Mouse (Mus musculus) lung, embryonic 16.5 days (tissue): Measurements from ENCODE around the gene Nr0b2. TPM values are rescaled to one million over a fixed set of nuclear protein-coding genes. Genes with fewer than 3 reads are reported as not detected.

Experiments used
- ATAC-seq: fragments of 200-750 bp; cut with Nextera tagmentation; 2 replicates; pipeline ENCODE4 v1.8.0; 2017; ENCODE audit warnings: low read depth, mild to moderate bottlenecking, moderate library complexity
- H3K27ac ChIP-seq: fragments of 300-500 bp; sonication (generic); 2 replicates; pipeline ENCODE4 v1.5.1; 2014; ENCODE audit warnings: mild to moderate bottlenecking, control low read depth, low read length
- H3K27me3 ChIP-seq: fragments of 300-500 bp; sonication (generic); 2 replicates; pipeline ENCODE4 v1.6.1; 2014; ENCODE audit warnings: low read depth, low read length, mixed read lengths; ENCODE audit not compliant: control insufficient read depth, insufficient read depth
- H3K36me3 ChIP-seq: fragments of 300-500 bp; sonication (generic); 2 replicates; pipeline ENCODE4 v1.6.1; 2014; ENCODE audit warnings: low read length; ENCODE audit not compliant: control insufficient read depth, insufficient read depth
- H3K4me1 ChIP-seq: fragments of 300-500 bp; sonication (generic); replicated peaks from 2 replicates; pipeline ENCODE4 v1.6.1; 2014; ENCODE audit warnings: low read length, mixed read lengths; ENCODE audit not compliant: control insufficient read depth, insufficient read depth
- H3K4me2 ChIP-seq: fragments of 300-500 bp; sonication (generic); 2 replicates; pipeline ENCODE4 v1.6.1; 2014; ENCODE audit warnings: low read depth, low read length, control low read depth
- H3K4me3 ChIP-seq: fragments of 300-500 bp; sonication (generic); 2 replicates; pipeline ENCODE4 v1.5.1; 2014; ENCODE audit warnings: mild to moderate bottlenecking, low read length, control low read depth
- H3K9ac ChIP-seq: fragments of 300-500 bp; sonication (generic); 2 replicates; pipeline ENCODE4 v1.6.1; 2014; ENCODE audit warnings: low read length, control low read depth
- H3K9me3 ChIP-seq: fragments of 300-500 bp; sonication (generic); 2 replicates; pipeline ENCODE4 v1.6.1; 2016; ENCODE audit warnings: low read length; ENCODE audit not compliant: control insufficient read depth
- WGBS: fragments of 180-500 bp; shearing (Covaris S2); extraction: QIAGEN DNeasy Blood & Tissue Kit; methylation state at CpG from one replicate; pipeline ENCODE4 v1.1.7; 2014; 5-methylcytosine and 5-hydroxymethylcytosine counted together
- polyA plus RNA-seq: library from polyadenylated mRNA; unstranded; fragments of >200 nt; fragmentation: Nextera tagmentation; extraction: Ambion mirVana; gene quantifications from 2 replicates; pipeline ENCODE4 v1.2.1, GENCODE M21; 2015

The Nr0b2 gene
- polyA plus RNA-seq, 1 experiment from 2014 or later = 0.62 TPM

DNA sequence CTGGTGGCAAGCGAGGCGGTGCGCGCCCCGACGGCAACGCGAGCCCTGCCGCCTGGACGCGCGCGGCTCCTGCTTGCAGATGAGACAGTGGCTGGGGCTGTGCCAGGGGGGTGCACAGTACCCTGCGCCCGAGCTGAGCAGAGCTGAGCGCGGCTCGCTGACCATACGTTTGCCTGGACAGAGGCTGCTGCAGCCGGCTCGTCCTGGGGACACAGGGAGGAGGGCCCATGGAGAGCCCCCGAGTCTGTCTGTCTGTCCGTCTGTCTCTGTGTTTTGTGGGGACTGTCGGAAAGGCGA, 33.9 kb upstream of the Nr0b2 start:
- peak overlapping the region; percentile 73 for H3K9ac ChIP-seq
- H3K36me3 ChIP-seq = no peaks in the 10 kb centered on the region
- H3K4me2 ChIP-seq = peak overlapping the region; percentile 51
- H3K9me3 ChIP-seq = no peaks in the 10 kb centered on the region
- 0 out of 2 replicates have a peak overlapping the region, but pooled peaks have one; percentile 54 for H3K27ac ChIP-seq
- peak overlapping the region; percentile 63 for H3K4me3 ChIP-seq
- 3% methylated on average over 22 of the region's 25 CpGs for WGBS
- peaks cover 5% of the 10 kb centered on the region for H3K4me1 ChIP-seq
- ATAC-seq = peak; percentile 73
- H3K27me3 ChIP-seq = peaks cover 22% of the 10 kb centered on the region

DNA sequence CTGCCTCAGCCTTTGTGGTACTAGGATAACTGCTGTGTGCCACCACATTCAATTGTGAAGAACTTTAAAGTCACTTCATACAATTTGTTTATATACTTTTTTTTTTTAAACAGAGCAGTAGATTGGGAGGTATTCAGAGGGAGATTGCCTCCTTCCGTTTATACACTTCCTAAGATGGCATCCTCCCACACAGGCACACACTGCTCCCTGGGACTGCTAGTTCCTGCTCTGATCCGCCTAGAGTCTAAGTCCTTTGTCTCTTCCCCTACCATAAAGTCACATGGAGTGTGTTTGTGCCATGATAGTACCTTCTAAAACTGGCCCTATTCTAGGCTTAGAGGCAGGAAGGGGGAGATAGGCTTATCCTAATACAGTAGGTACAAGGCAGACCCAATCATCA, 31.7 kb upstream of the Nr0b2 start:
- ATAC-seq = no peak
- peaks cover 22% of the 10 kb centered on the region for H3K27me3 ChIP-seq
- H3K9ac ChIP-seq = no peak overlapping the region
- H3K4me1 ChIP-seq = peaks cover 5% of the 10 kb centered on the region
- H3K27ac ChIP-seq = no peak overlapping the region
- WGBS = 58% methylated on average over 2 of the region's 2 CpGs
- no peak overlapping the region for H3K4me3 ChIP-seq
- H3K4me2 ChIP-seq = no peak overlapping the region
- H3K9me3 ChIP-seq = no peaks in the 10 kb centered on the region
- H3K36me3 ChIP-seq = no peaks in the 10 kb centered on the region

DNA sequence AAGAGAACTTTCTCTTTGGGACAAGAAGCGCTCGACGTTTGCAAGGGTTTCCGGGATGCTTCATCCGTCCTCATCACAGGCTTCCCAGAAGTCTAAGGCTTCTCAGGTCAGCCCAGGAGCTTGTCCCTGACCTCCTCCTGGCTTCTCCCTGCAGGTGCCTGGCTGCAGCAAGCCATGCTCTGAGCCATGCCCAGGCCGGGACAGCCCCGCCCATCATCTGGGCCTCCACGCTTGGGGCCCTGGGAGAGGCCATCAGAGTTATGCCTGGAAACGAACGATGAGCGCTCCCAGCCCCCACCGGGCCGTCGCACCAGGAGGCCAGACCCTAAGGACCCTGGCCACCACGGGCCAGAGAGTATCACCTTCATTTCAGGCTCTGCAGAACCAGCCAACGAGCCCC, 25.4 kb upstream of the Nr0b2 start:
- H3K27ac ChIP-seq = no peak overlapping the region
- peaks cover 30% of the 10 kb centered on the region for H3K36me3 ChIP-seq
- no peaks in the 10 kb centered on the region for H3K9me3 ChIP-seq
- no peak for ATAC-seq
- no peaks in the 10 kb centered on the region for H3K27me3 ChIP-seq
- no peaks in the 10 kb centered on the region for H3K4me1 ChIP-seq
- no peak overlapping the region for H3K9ac ChIP-seq
- no peak overlapping the region for H3K4me3 ChIP-seq
- no peak overlapping the region for H3K4me2 ChIP-seq
- WGBS = 56% methylated on average over 16 of the region's 16 CpGs

DNA sequence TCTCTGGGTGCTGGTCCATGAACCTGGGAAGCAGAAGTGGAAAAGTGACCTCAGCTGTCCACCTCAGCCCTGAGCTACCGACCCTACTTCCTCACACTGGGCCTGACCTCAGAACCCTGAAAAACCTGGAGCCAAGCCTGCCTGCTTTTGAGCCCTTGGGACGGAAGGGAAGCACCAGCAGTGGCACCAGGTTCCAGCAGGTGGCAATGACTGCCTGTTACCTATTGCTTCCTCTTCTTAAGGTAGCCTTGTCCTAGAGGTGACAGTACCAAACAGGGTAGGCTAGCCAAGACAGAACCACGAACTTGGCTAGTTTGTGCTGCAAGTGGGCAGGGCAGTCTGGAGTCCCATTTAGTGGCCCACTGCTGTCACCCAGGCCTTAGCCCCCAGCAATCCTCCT, 20.4 kb upstream of the Nr0b2 start:
- no peak overlapping the region for H3K27ac ChIP-seq
- no peak overlapping the region for H3K9ac ChIP-seq
- no peaks in the 10 kb centered on the region for H3K4me1 ChIP-seq
- no peak for ATAC-seq
- H3K4me2 ChIP-seq = no peak overlapping the region
- WGBS = 83% methylated on average over 3 of the region's 3 CpGs
- H3K4me3 ChIP-seq = no peak overlapping the region
- no peaks in the 10 kb centered on the region for H3K27me3 ChIP-seq
- H3K36me3 ChIP-seq = peaks cover 51% of the 10 kb centered on the region
- H3K9me3 ChIP-seq = no peaks in the 10 kb centered on the region

DNA sequence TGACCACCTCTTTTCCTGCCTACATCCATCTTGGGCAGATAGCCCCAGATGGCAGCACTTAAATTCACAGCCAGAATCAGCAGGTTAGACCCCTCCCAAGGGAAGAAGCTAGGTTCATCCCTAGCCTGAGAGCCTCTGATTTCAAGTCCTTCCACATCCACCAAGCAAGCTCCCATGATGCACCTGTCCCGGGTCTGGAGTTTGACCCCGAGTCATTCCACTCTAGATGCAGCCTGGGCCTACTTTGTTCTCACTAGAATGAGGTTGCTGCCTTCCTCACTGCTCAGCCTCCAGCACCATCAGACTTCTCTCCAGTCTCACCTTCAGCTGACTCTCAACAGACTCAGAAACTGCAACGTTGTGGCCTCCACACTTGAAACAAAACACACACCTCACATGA, 17.1 kb upstream of the Nr0b2 start:
- Histone ChIP-seq H3K4me2 (no peak overlapping the region), H3K27me3 (no peaks in the 10 kb centered on the region), H3K36me3 (peaks cover 45% of the 10 kb centered on the region), H3K9me3 (no peaks in the 10 kb centered on the region), H3K4me1 (no peaks in the 10 kb centered on the region), H3K27ac (no peak overlapping the region), H3K9ac (no peak overlapping the region), H3K4me3 (no peak overlapping the region)
- 79% methylated on average over 3 of the region's 3 CpGs for WGBS
- no peak for ATAC-seq

DNA sequence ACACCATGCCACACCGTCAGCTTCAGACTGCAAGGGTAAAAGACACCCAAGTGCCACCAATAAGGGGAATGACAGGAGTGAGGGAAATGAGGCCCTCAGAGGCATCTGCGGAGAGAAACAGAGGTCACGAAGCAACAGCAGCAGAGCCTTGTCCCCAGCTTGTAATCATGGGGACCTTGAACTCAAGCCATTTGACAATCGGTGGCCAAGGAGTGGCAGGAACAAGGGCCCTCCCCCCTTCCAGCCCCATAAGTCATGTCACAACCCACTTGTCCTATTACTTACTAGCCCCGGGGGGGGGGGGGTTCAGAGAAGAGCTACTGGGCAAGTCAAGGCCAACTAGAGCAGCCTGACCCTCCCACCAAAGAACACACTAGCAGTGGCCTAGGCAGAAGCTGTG, 16.5 kb upstream of the Nr0b2 start:
- H3K36me3 ChIP-seq = peaks cover 40% of the 10 kb centered on the region

DNA sequence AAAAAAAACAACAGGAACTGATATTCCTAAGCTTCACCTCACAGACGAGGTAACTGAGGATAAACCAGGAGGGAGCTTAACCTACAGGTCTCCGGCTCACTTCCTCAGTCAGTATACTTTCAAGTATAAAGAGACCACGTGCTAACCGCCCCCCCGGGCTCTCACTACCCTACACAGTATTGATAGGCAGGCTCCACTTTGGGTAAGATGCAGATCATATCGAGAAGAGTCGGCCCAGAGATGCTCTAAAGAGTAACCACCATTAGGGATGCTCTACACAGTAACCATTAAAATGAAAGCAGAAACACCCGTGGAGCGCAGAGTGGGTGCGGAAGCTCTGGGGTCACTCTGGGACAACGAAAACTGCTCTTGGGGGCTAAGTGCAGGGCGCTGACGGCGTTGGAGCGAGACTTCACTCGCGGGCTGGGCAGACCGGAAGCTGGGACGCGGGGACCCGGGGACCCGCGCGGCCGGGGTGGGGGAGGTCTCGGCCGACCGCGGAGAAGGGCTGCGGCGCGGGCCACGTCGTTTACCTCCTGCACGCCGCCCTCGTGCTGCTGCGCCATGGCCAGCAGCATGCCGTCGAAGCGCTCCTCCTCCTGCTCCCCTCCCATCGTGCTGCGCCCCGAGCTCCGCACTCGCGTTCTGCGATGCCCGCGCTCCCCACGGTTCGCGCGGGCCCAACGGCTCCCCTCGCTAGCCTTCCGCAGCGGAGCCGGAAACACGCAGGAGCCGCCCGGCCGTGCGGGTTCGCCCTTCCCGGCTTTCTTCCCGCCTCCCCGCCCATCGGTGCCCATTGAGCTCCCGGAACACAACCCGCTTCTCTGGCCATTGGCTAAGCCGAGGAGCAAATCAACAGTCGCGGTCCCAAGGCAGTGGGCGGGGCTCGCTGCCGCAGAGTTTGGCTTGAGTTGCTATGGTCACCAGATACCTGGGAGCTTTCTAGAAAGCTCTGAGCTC, 7.6 kb upstream of the Nr0b2 start, which contains the start of gene Nudc:
Gene Nudc (minus strand): TSS at position 725 of the 960 bp plus-strand sequence.
- WGBS = under 1% methylated on average over 77 of the region's 77 CpGs

More for the DNA sequence above, 16.5 kb upstream of the Nr0b2 start:
- H3K9ac ChIP-seq = no peak overlapping the region
- no peaks in the 10 kb centered on the region for H3K4me1 ChIP-seq
- H3K27me3 ChIP-seq = no peaks in the 10 kb centered on the region
- no peaks in the 10 kb centered on the region for H3K9me3 ChIP-seq
- no peak overlapping the region for H3K4me2 ChIP-seq
- no peak overlapping the region for H3K27ac ChIP-seq
- WGBS = 81% methylated on average over 5 of the region's 5 CpGs
- no peak overlapping the region for H3K4me3 ChIP-seq
- no peak for ATAC-seq

DNA sequence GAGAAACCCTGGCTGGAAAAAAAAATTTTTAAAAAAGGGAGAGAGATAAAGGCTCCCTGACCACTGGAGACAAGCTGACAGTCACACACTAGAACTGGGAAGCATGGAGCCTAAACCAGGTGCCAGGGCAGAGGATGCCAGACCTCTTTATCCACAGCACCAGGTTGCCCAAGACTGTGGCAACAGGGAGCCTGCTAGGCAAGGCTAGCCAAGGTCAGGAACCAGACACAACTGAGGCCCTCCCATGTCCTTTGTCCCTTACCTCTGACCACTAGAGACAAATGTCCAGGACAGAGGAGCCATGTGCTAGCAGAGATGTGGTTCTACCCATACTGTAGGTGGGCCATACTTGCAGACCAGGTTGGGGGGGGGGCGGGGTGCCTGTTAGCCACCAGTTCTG, 1.1 kb upstream of the Nr0b2 start:
- WGBS = 36% methylated on average over 1 of the region's 1 CpGs
- Histone ChIP-seq H3K4me3 (no peak overlapping the region), H3K4me2 (no peak overlapping the region), H3K27ac (no peak overlapping the region), H3K9me3 (no peaks in the 10 kb centered on the region), H3K27me3 (no peaks in the 10 kb centered on the region; the same call in 1 of the 2 replicates), H3K36me3 (no peaks in the 10 kb centered on the region), H3K9ac (no peak overlapping the region), H3K4me1 (no peaks in the 10 kb centered on the region)
- ATAC-seq = no peak

More for the DNA sequence above, 7.6 kb upstream of the Nr0b2 start, which contains the start of gene Nudc:
- Histone ChIP-seq H3K9me3 (no peaks in the 10 kb centered on the region), H3K4me2 (peak within 1 kb of the TSS; percentile 68), H3K36me3 (no peaks in the 10 kb centered on the region; the same call in 1 of the 2 replicates), H3K27ac (peak within 1 kb of the TSS; percentile 20; the same call in 1 of the 2 replicates), H3K27me3 (no peaks in the 10 kb centered on the region), H3K9ac (peak within 1 kb of the TSS; percentile 87), H3K4me3 (peak within 1 kb of the TSS; percentile 88), H3K4me1 (peaks cover 10% of the 10 kb centered on the region)
- peak; percentile 100 for ATAC-seq

DNA sequence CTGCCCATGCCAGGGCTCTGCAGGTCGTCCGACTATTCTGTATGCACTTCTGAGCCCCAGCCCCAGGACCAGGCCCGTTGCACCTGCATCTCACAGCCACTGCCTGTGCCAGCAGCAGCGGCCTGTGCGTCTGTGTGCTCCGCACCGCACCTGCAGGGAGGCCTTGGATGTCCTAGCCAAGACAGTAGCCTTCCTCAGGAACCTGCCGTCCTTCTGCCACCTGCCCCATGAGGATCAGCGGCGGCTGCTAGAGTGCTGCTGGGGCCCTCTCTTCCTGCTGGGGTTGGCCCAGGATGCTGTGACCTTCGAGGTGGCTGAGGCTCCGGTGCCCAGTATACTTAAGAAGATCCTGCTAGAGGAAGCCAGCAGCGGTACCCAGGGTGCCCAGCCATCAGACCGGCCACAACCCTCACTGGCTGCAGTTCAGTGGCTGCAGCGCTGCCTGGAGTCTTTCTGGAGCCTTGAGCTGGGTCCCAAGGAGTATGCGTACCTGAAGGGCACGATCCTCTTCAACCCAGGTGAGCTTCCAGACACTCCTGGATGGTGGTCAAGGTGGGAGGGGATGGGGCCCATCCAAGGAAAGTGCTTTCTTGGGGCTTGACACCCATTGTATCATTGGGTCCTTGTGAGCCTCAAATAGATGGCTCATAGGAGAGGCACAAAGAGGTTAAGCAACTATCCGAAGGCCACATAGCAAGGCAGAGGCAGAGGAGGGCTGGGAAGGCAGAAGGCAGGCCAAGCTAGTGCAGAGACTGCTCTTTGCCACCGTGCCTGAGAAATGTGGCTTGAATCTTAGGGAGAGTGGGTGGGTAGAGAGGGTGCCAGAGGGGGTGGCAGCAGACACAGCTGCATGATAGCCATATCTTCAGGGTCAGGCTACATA, 513 bp downstream of the Nr0b2 start:
- no peaks in the 10 kb centered on the region for H3K9me3 ChIP-seq
- H3K4me2 ChIP-seq = no peak overlapping the region
- H3K36me3 ChIP-seq = no peaks in the 10 kb centered on the region
- H3K9ac ChIP-seq = no peak overlapping the region
- ATAC-seq = no peak
- H3K4me1 ChIP-seq = no peaks in the 10 kb centered on the region
- no peaks in the 10 kb centered on the region; the same call in 1 of the 2 replicates for H3K27me3 ChIP-seq
- no peak overlapping the region for H3K27ac ChIP-seq
- H3K4me3 ChIP-seq = no peak overlapping the region
- 63% methylated on average over 19 of the region's 19 CpGs for WGBS
